Mouse (Mus musculus) neural tube, embryonic 14.5 days (tissue): ENCODE measurements around the gene Dazap2. TPM values are rescaled to one million over a fixed set of nuclear protein-coding genes. Genes with fewer than 3 reads are reported as not detected.

Experiments
- microRNA-seq: library from miRNA; unstranded; fragments of <30 nt; microRNA quantifications from one replicate; pipeline ENCODE4, GENCODE M21; 2016
- polyA plus RNA-seq: library from polyadenylated mRNA; unstranded; fragments of >200 nt; fragmentation: Nextera tagmentation; extraction: Ambion mirVana; gene quantifications from 2 replicates; pipeline ENCODE4 v1.2.1, GENCODE M21; 2014

Gene Dazap2
- polyA plus RNA-seq, 1 experiment from 2014 or later, result 142 TPM

Small RNA genes lying within 50 kb of the gene (microRNA-seq; reads per million reads assigned to microRNA genes)
- gene Mir6961, result not detected

Other genes starting within 250 kb of the Dazap2 start
- not detected in 2 replicates for gene Gm5475, start 193.2 kb upstream of the Dazap2 start, polyA plus RNA-seq
- 20.5 and 21.4 TPM in 2 replicates for gene Slc11a2, start 190.3 kb upstream of the Dazap2 start, polyA plus RNA-seq
- 56.7 and 62.5 TPM in 2 replicates for gene Letmd1, start 146.3 kb upstream of the Dazap2 start, polyA plus RNA-seq
- gene Csrnp2, start 119.9 kb upstream of the Dazap2 start, polyA plus RNA-seq, result 43.0 and 50.0 TPM in 2 replicates
- gene Tfcp2, start 63.3 kb upstream of the Dazap2 start, polyA plus RNA-seq, result 32.0 and 33.4 TPM in 2 replicates
- gene Pou6f1, start 15.4 kb upstream of the Dazap2 start, polyA plus RNA-seq, result 47.6 and 49.7 TPM in 2 replicates
- gene Smagp, start 21.6 kb downstream of the Dazap2 start, polyA plus RNA-seq, result 1.7 and 3.8 TPM in 2 replicates
- gene Bin2, start 54.2 kb downstream of the Dazap2 start, polyA plus RNA-seq, result 1.4 and 2.9 TPM in 2 replicates
- 1.7 and 1.9 TPM in 2 replicates for gene Cela1, start 72.6 kb downstream of the Dazap2 start, polyA plus RNA-seq
- gene Galnt6, start 114.0 kb downstream of the Dazap2 start, polyA plus RNA-seq, result 0.15 and 0.53 TPM in 2 replicates
- gene Slc4a8, start 146.4 kb downstream of the Dazap2 start, polyA plus RNA-seq, result 24.2 and 30.5 TPM in 2 replicates